Comparison of ENCODE assay signal across 29 mouse cellular contexts in genomic region chr16:37031996-37032395, GRCm38 (mm10). TPM values are rescaled to one million over a fixed set of nuclear protein-coding genes. Genes with fewer than 3 reads are reported as not detected.
"Had no signal": no experiment of that assay in that cellular context is flagged by ENCODE, and none has a peak within 500 bp of the region (broad histone marks: within the 10 kb centered on the region; RNA-seq: fewer than 3 reads in every experiment).

No protein-coding gene starts in this region.

- H3K4me2 ChIP-seq: heart, embryonic 11.5 days; heart, embryonic 13.5 days; heart, embryonic 15.5 days; hindbrain, embryonic 13.5 days; hindbrain, embryonic 15.5 days; limb, embryonic 12.5 days; liver, embryonic 11.5 days; liver, embryonic 13.5 days; liver, embryonic 15.5 days had no signal

- H3K9me3 ChIP-seq: heart, embryonic 13.5 days; heart, embryonic 15.5 days; hindbrain, embryonic 13.5 days; hindbrain, embryonic 15.5 days; limb, embryonic 10.5 days; limb, embryonic 12.5 days; liver, embryonic 13.5 days; liver, embryonic 15.5 days had no signal

- DNase-seq: gastrocnemius, postnatal 14 days; gastrocnemius, postnatal 36 days; heart, adult 11 months; heart, adult 2 months; heart, postnatal 14 days; heart, postnatal 36 days; kidney, adult 18-20 months; kidney, adult 8-10 months; kidney, postnatal 10 days; kidney, postnatal 25 days; kidney, postnatal 4 days; liver; liver, embryonic 13.5 days; liver, postnatal 0 days had no signal

- ATAC-seq: hindbrain, postnatal 0 days; intestine, postnatal 0 days; liver, postnatal 0 days had no signal

- H3K27ac ChIP-seq: heart, adult 2 months; heart, embryonic 13.5 days; heart, embryonic 15.5 days; hindbrain, embryonic 13.5 days; hindbrain, embryonic 15.5 days; hindbrain, postnatal 0 days; layer of hippocampus, adult 2 months; limb, embryonic 10.5 days; limb, embryonic 12.5 days; liver, embryonic 13.5 days; liver, embryonic 15.5 days had no signal

- H3K36me3 ChIP-seq: hindbrain, embryonic 15.5 days had no signal

- H3K27me3 ChIP-seq: heart, embryonic 13.5 days; heart, embryonic 15.5 days; hindbrain, embryonic 13.5 days; hindbrain, embryonic 15.5 days; limb, embryonic 12.5 days; liver, embryonic 13.5 days; liver, embryonic 15.5 days had no signal

- H3K9ac ChIP-seq: heart, embryonic 13.5 days; heart, embryonic 15.5 days; hindbrain, embryonic 13.5 days; hindbrain, embryonic 15.5 days; limb, embryonic 12.5 days; liver, embryonic 13.5 days; liver, embryonic 15.5 days; liver, postnatal 0 days had no signal

- H3K4me3 ChIP-seq: heart, adult 2 months; heart, embryonic 13.5 days; heart, embryonic 15.5 days; hindbrain, embryonic 13.5 days; hindbrain, embryonic 15.5 days; layer of hippocampus, adult 2 months; limb, embryonic 10.5 days; limb, embryonic 12.5 days; liver, embryonic 13.5 days; liver, embryonic 15.5 days had no signal

- H3K4me1 ChIP-seq: heart, embryonic 13.5 days; heart, embryonic 15.5 days; hindbrain, embryonic 13.5 days; hindbrain, embryonic 15.5 days; limb, embryonic 10.5 days; limb, embryonic 12.5 days; liver, embryonic 13.5 days; liver, embryonic 15.5 days had no signal

RNA-seq across cellular contexts. Expression of gene Fbxo40, which starts 41.7 kb away (rescaled TPM):
- total RNA-seq: layer of hippocampus, adult 2 months; layer of hippocampus, postnatal 25 days had no signal
- polyA plus RNA-seq: hindbrain, embryonic 11.5 days; hindbrain, embryonic 13.5 days; hindbrain, embryonic 15.5 days; intestine, embryonic 14.5 days; liver, embryonic 11.5 days; liver, embryonic 13.5 days; liver, postnatal 0 days had no signal
